Mouse (Mus musculus) neural tube, embryonic 15.5 days (tissue): ENCODE measurements around the gene Cib1. TPM values are rescaled to one million over a fixed set of nuclear protein-coding genes. Genes with fewer than 3 reads are reported as not detected.

Experiments
- ATAC-seq: fragments of 200-750 bp; cut with Nextera tagmentation; 2 replicates; pipeline ENCODE4 v1.8.0; 2017; ENCODE audit warnings: mild to moderate bottlenecking, moderate TSS enrichment, moderate library complexity; ENCODE audit not compliant: low FRiP score
- H3K27ac ChIP-seq: fragments of 300-500 bp; sonication (generic); replicated peaks from 2 replicates; pipeline ENCODE4 v1.5.1; 2015; ENCODE audit warnings: mild to moderate bottlenecking, inconsistent platforms
- H3K27me3 ChIP-seq: fragments of 300-500 bp; sonication (generic); replicated peaks from 2 replicates; pipeline ENCODE4 v1.6.1; 2015; ENCODE audit warnings: inconsistent platforms
- H3K36me3 ChIP-seq: fragments of 300-500 bp; sonication (generic); 2 replicates; pipeline ENCODE4 v1.6.1; 2015; ENCODE audit warnings: inconsistent platforms
- H3K4me1 ChIP-seq: fragments of 300-500 bp; sonication (generic); 2 replicates; pipeline ENCODE4 v1.6.1; 2015; ENCODE audit warnings: inconsistent platforms
- H3K4me2 ChIP-seq: fragments of 300-500 bp; sonication (generic); 2 replicates; pipeline ENCODE4 v1.6.1; 2015; ENCODE audit warnings: inconsistent platforms, mild to moderate bottlenecking, moderate library complexity
- H3K4me3 ChIP-seq: fragments of 300-500 bp; sonication (generic); replicated peaks from 2 replicates; pipeline ENCODE4 v1.5.1; 2015; ENCODE audit warnings: mild to moderate bottlenecking, inconsistent platforms
- H3K9ac ChIP-seq: fragments of 300-500 bp; sonication (generic); replicated peaks from 2 replicates; pipeline ENCODE4 v1.6.1; 2015; ENCODE audit warnings: mild to moderate bottlenecking, inconsistent platforms
- H3K9me3 ChIP-seq: fragments of 300-500 bp; sonication (generic); replicated peaks from 2 replicates; pipeline ENCODE4 v1.6.1; 2016; ENCODE audit warnings: inconsistent platforms
- WGBS: fragments of 180-500 bp; shearing (Covaris S2); methylation state at CpG from one replicate; pipeline ENCODE4 v1.1.7; 2015; ENCODE audit warnings: mixed read lengths; 5-methylcytosine and 5-hydroxymethylcytosine counted together
- polyA plus RNA-seq: library from polyadenylated mRNA; unstranded; fragments of >200 nt; fragmentation: Nextera tagmentation; extraction: Ambion mirVana; gene quantifications from 2 replicates; pipeline ENCODE4 v1.2.1, GENCODE M21; 2015

The Cib1 gene
- polyA plus RNA-seq, 1 experiment from 2014 or later: 32.2 TPM

- WGBS: 26% methylated on average over 40 of the region's 40 CpGs
- Histone ChIP-seq H3K4me2 (peak within 1 kb of the TSS; percentile 89), H3K4me1 (peaks cover 21% of the 10 kb centered on the region), H3K36me3 (peaks cover 21% of the 10 kb centered on the region), H3K4me3 (peak within 1 kb of the TSS; percentile 95), H3K9ac (peak within 1 kb of the TSS; percentile 89), H3K9me3 (no peaks in the 10 kb centered on the region), H3K27me3 (peaks cover 33% of the 10 kb centered on the region), H3K27ac (peak within 1 kb of the TSS; percentile 81)
- ATAC-seq: peak; percentile 89
Measured at GRCm38 (mm10) chr7:80260625-80261371, 28.2 kb upstream of the Cib1 start, which contains the start of gene Ngrn. TSS of gene Ngrn (plus strand) at chr7:80261215.

DNA sequence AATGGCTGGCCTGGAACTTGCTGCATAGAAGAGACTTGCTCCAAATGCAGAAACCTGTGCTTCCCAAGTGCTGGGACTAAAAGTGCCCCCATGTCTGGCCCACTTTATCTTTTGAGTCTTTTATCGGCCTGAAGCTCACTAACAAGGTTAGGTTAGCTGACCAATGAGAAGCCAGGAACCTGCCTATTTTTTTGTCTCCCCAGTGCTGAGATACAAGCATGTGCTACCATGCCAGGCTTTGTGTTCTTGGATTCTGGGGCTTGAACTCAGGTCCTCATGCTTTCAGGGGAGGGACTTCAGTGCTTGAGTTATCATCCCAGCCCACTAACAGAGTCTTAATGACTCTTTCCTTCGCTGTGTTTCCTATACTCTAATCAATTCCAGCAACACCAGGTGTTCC is 25.1 kb upstream of the Cib1 start:
- Histone ChIP-seq H3K4me1 (peaks cover 16% of the 10 kb centered on the region), H3K36me3 (no peaks in the 10 kb centered on the region), H3K4me2 (no peak overlapping the region), H3K27ac (no peak overlapping the region), H3K9me3 (no peaks in the 10 kb centered on the region), H3K4me3 (no peak overlapping the region), H3K27me3 (peaks cover 33% of the 10 kb centered on the region), H3K9ac (no peak overlapping the region)
- WGBS: 72% methylated on average over 2 of the region's 2 CpGs
- ATAC-seq: no peak

- H3K27me3 ChIP-seq: peaks cover 33% of the 10 kb centered on the region
- H3K36me3 ChIP-seq: no peaks in the 10 kb centered on the region
- H3K4me3 ChIP-seq: no peak overlapping the region
- H3K9me3 ChIP-seq: no peaks in the 10 kb centered on the region
- H3K9ac ChIP-seq: no peak overlapping the region
- ATAC-seq: no peak
- H3K4me1 ChIP-seq: peaks cover 6% of the 10 kb centered on the region
- no peak overlapping the region for H3K4me2 ChIP-seq
- H3K27ac ChIP-seq: no peak overlapping the region
- WGBS: 79% methylated on average over 2 of the region's 2 CpGs
Measured at GRCm38 (mm10) chr7:80255981-80256380, 23.4 kb upstream of the Cib1 start.

GRCm38 (mm10) chr7:80252886-80253285 is 20.3 kb upstream of the Cib1 start:
- no peak for ATAC-seq
- Histone ChIP-seq H3K4me2 (no peak overlapping the region), H3K27ac (no peak overlapping the region), H3K36me3 (no peaks in the 10 kb centered on the region), H3K4me1 (no peaks in the 10 kb centered on the region), H3K9me3 (no peaks in the 10 kb centered on the region), H3K27me3 (peaks cover 10% of the 10 kb centered on the region), H3K4me3 (no peak overlapping the region), H3K9ac (no peak overlapping the region)
- WGBS: 84% methylated on average over 11 of the region's 11 CpGs

GRCm38 (mm10) chr7:80252437-80252836 is 19.8 kb upstream of the Cib1 start:
- no peak for ATAC-seq
- Histone ChIP-seq H3K27me3 (peaks cover 7% of the 10 kb centered on the region; the same call in 1 of the 2 replicates), H3K4me1 (no peaks in the 10 kb centered on the region), H3K9ac (no peak overlapping the region), H3K4me3 (no peak overlapping the region), H3K27ac (no peak overlapping the region), H3K36me3 (no peaks in the 10 kb centered on the region), H3K9me3 (no peaks in the 10 kb centered on the region), H3K4me2 (no peak overlapping the region)
- 79% methylated on average over 7 of the region's 7 CpGs for WGBS

DNA sequence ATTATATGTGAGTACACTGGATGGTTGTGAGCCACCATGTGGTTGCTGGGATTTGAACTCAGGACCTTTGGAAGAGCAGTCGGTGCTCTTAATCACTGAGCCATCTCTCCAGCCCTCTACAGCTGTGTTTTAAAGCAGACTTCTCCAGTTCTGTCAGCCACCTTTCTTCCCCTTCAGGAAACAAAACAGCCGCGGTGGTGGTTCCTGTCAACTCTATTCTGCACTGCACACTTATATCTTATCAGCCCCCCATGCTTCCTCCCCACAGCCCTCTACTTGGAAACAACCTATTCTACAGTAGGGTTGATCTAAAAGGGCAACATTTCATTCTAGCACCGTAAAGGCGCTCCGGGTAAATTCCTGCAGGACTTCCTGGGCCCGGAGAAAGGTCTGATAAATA is 14.2 kb upstream of the Cib1 start:
- Histone ChIP-seq H3K4me1 (0 out of 2 replicates have a peak, but pooled peaks cover 5% of the 10 kb centered on the region), H3K4me2 (peak overlapping the region; percentile 62), H3K27me3 (no peaks in the 10 kb centered on the region), H3K9me3 (no peaks in the 10 kb centered on the region), H3K4me3 (peak overlapping the region; percentile 64), H3K9ac (no peak overlapping the region), H3K27ac (peak overlapping the region; percentile 89), H3K36me3 (no peaks in the 10 kb centered on the region)
- ATAC-seq: no peak
- 66% methylated on average over 7 of the region's 7 CpGs for WGBS

DNA sequence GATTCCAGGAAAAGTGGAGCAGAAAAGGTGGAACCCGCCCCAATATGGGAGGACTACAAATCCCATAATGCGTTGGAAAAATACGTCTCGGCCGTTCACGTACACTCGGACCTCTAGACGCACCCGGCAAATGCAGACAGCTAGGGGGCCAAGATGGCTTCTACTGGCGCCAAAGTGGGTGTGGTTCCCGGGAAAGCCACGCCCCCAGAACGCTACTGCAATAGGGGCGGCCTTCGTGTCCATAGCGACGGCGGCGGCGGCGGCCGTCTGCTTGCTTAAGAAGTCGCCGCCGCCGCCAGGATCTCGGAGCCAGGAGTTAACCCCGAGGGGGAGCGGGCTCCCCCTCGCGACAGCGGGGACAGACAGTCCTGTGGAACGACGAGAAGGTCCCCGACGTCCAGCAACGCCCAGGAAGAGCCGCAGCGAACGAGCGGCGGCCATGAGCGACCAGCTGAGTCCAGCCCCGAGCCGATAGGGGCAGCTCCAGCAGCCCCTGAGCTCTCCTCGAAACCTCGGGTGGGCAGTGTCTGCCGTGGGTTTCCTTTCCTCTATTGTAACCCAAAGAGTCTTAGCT is 13.6 kb upstream of the Cib1 start, which contains the start of gene Ttll13:
Ttll13 (plus strand) TSS at position 229 of the 574 bp plus-strand sequence.
- peak; percentile 98 for ATAC-seq
- Histone ChIP-seq H3K36me3 (0 out of 2 replicates have a peak, but pooled peaks cover 3% of the 10 kb centered on the region), H3K9ac (peak within 1 kb of the TSS; percentile 69), H3K4me3 (peak within 1 kb of the TSS; percentile 64), H3K4me2 (peak within 1 kb of the TSS; percentile 62), H3K9me3 (no peaks in the 10 kb centered on the region), H3K4me1 (0 out of 2 replicates have a peak, but pooled peaks cover 5% of the 10 kb centered on the region), H3K27me3 (no peaks in the 10 kb centered on the region), H3K27ac (peak within 1 kb of the TSS; percentile 89)
- under 1% methylated on average over 48 of the region's 48 CpGs for WGBS

DNA sequence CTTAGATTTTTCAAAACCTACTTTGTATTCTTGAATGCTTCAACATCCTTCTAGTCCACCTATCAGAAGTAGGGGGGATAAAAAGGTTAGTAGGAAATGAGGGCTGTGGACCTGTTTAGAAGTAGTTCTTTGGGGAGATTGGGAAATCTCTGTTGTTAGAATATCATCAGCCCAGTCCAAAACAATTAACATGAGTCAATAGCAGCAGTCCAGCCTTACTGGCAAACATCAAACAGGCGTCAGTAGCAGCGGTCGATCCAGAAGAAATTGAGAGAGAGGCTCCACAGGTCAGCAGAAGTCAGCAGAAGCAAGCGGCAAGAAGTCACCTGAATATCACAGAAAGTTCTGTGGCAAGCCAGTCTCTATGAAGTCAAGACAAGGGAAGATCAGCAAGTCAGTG is 12.2 kb upstream of the Cib1 start:
- no peak for ATAC-seq
- Histone ChIP-seq H3K9ac (no peak overlapping the region), H3K27ac (no peak overlapping the region), H3K4me1 (0 out of 2 replicates have a peak, but pooled peaks cover 5% of the 10 kb centered on the region), H3K4me3 (no peak overlapping the region), H3K4me2 (no peak overlapping the region), H3K27me3 (no peaks in the 10 kb centered on the region), H3K36me3 (0 out of 2 replicates have a peak, but pooled peaks cover 17% of the 10 kb centered on the region), H3K9me3 (no peaks in the 10 kb centered on the region)
- WGBS: 90% methylated on average over 4 of the region's 4 CpGs

DNA sequence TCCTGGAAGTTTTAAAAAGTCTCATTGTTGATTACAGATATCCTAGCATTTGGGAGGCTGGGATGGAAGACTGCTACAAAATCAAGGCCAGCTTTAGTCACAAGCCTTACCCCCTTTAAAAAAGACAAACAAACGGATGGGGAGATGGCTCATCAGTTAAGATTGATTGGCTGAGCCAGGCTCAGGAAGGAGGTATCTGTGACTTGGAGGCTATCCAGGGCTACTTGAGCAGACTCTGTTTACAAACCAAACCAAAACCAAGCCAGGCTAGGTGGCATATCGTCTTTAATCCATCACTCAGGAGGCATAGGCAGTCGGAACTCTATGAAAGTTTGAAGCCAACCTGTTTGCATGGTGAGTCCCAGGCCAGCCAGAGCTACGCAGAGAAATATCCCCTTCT is 9.0 kb upstream of the Cib1 start:
- ATAC-seq: no peak
- H3K9ac ChIP-seq: no peak overlapping the region
- no peaks in the 10 kb centered on the region for H3K27me3 ChIP-seq
- no peak overlapping the region for H3K4me3 ChIP-seq
- WGBS: 85% methylated on average over 4 of the region's 4 CpGs
- peaks cover 35% of the 10 kb centered on the region for H3K36me3 ChIP-seq
- 0 out of 2 replicates have a peak, but pooled peaks cover 2% of the 10 kb centered on the region for H3K4me1 ChIP-seq
- no peak overlapping the region for H3K27ac ChIP-seq
- no peaks in the 10 kb centered on the region for H3K9me3 ChIP-seq
- H3K4me2 ChIP-seq: no peak overlapping the region

- peaks cover 35% of the 10 kb centered on the region for H3K36me3 ChIP-seq
- no peak overlapping the region for H3K4me2 ChIP-seq
- no peak overlapping the region for H3K4me3 ChIP-seq
- no peaks in the 10 kb centered on the region for H3K9me3 ChIP-seq
- H3K4me1 ChIP-seq: peaks cover 18% of the 10 kb centered on the region
- WGBS: 89% methylated on average over 10 of the region's 10 CpGs
- H3K27ac ChIP-seq: no peak overlapping the region
- no peak overlapping the region for H3K9ac ChIP-seq
- no peaks in the 10 kb centered on the region for H3K27me3 ChIP-seq
- ATAC-seq: no peak
Measured at GRCm38 (mm10) chr7:80238542-80238941, 5.9 kb upstream of the Cib1 start.

DNA sequence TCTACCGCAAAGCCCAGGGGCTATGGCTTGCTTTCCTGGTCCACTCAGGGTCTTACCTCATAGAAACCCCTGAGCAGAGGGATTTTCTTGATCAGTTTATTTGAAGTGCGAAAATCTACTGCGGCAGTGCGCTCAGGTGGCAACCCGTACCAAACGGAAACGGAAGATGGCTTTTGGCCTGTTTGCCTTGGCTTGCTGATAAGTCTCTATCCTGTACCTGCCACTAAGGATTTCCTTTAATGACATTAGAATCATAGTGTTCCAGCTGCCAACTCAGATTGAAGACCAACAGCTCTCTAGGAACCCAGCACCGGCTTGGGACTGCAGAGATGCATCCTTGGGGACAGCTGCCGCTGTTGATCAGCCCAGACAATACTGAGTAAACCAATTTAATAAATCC is 1.2 kb upstream of the Cib1 start:
- Histone ChIP-seq H3K9ac (0 out of 2 replicates have a peak overlapping the region, but pooled peaks have one; percentile 38), H3K9me3 (no peaks in the 10 kb centered on the region), H3K4me3 (peak overlapping the region; percentile 79)

More for the DNA sequence above, 1.2 kb upstream of the Cib1 start:
- Histone ChIP-seq H3K4me2 (peak overlapping the region; percentile 91), H3K36me3 (peaks cover 8% of the 10 kb centered on the region), H3K27ac (no peak overlapping the region), H3K4me1 (peaks cover 35% of the 10 kb centered on the region), H3K27me3 (peaks cover 6% of the 10 kb centered on the region; the same call in 1 of the 2 replicates)
- ATAC-seq: no peak
- WGBS: 63% methylated on average over 9 of the region's 9 CpGs
